Mouse (Mus musculus): ENCODE results near the gene Rnf40. TPM values are rescaled to one million over a fixed set of nuclear protein-coding genes. Genes with fewer than 3 reads are reported as not detected.

Gene Rnf40
- total and polyA plus RNA-seq, 3 experiments: 38.2 to 55.8 (median 50.3) TPM

DNA sequence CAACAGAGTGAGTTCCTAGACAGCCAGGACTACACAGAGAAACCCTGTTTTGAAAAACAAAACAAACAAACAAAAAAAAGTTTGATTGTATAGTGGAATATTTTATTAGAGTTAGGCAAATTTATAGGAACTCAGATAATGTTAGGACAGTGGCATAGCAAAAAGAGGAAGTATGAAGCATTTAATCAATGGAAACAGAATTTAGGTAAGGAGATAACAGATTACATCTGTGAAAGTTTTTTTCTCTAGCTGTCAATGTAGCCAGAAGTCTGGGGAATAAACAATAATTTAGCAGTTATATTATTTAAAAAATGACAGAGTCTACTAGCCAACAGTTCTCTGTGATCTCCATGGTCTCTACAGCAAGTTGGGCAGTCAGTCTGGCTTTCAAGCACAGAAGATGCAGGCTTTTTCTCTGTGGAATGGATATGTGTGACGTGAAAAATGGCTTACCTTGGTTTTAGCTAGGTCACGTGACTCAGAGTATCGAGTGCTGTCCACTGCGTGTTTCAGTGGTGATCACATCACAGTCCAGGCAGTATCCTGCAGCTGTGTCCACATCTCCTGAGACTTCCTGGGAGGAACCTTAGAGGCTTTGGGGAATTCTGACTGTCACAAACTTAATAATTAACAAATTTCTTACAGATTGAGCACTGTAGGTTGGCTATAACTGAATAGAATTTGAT, 60.1 kb downstream of the Rnf40 start:
- peaks cover 7% of the 10 kb centered on the region; the same call in 1 of the 2 replicates for H3K27me3 ChIP-seq (ENCODE audit: insufficient read depth, low read length)
- ATAC-seq (ENCODE audit: extremely low read depth, insufficient number of reproducible peaks, low FRiP score, poor library complexity, severe bottlenecking) (no peak), DNase-seq (ENCODE audit: low spot score) (no peak)
- no peak for TF ChIP-seq GATA1 (IDR thresholded peaks at IDR 0.05; ENCODE audit: borderline replicate concordance, low read length)
- no peak for TF ChIP-seq CTCF (IDR thresholded peaks at IDR 0.05; ENCODE audit: low read depth, low read length)
- no peak for TF ChIP-seq POLR2AphosphoS5 (IDR thresholded peaks at IDR 0.05; ENCODE audit: insufficient replicate concordance, low read depth, low read length)
- no peak for TF ChIP-seq GATA2 (IDR thresholded peaks at IDR 0.05; ENCODE audit: borderline replicate concordance, low read depth, low read length)
- TF ChIP-seq TAL1 (conservative IDR thresholded peaks at IDR 0.05; ENCODE audit: low read depth, low read length): no peak
- peak overlapping the region; percentile 28; the same call in 1 of the 2 replicates for H3K4me3 ChIP-seq (ENCODE audit: low read depth, low read length)
- no peaks in the 10 kb centered on the region for H3K9me3 ChIP-seq (replicated peaks)
- H3K4me1 ChIP-seq (ENCODE audit: insufficient read depth, low read depth, low read length): peaks cover 25% of the 10 kb centered on the region
- no peaks in the 10 kb centered on the region for H3K36me3 ChIP-seq (replicated peaks)

DNA sequence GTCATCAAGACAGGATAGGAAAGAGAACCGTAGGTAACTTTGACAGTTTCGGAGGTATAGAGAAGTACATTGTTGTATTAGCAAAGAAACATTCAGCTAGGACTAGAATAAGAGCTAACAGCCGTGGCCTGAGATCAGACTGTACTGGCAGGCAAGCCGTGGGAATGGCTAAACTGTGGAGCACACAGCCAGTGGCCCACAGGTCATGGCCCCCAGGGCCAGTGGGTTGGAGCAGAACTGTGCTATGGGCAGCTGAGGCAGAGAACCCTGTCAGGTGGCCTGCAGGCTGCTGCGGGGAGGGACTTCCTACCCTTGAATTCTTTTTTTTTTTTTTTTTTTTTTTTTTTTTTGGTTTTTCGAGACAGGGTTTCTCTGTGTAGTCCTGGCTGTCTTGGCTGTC, 60.6 kb downstream of the Rnf40 start:
- peaks cover 25% of the 10 kb centered on the region for H3K4me1 ChIP-seq (ENCODE audit: insufficient read depth, low read depth, low read length)
- H3K36me3 ChIP-seq (replicated peaks): no peaks in the 10 kb centered on the region
- TF ChIP-seq GATA2 (IDR thresholded peaks at IDR 0.05; ENCODE audit: borderline replicate concordance, low read depth, low read length) (no peak), POLR2AphosphoS5 (IDR thresholded peaks at IDR 0.05; ENCODE audit: insufficient replicate concordance, low read depth, low read length) (no peak), GATA1 (IDR thresholded peaks at IDR 0.05; ENCODE audit: borderline replicate concordance, low read length) (no peak), TAL1 (conservative IDR thresholded peaks at IDR 0.05; ENCODE audit: low read depth, low read length) (no peak), CTCF (IDR thresholded peaks at IDR 0.05; ENCODE audit: low read depth, low read length) (no peak)
- H3K9me3 ChIP-seq (replicated peaks): no peaks in the 10 kb centered on the region
- peaks cover 7% of the 10 kb centered on the region; the same call in 1 of the 2 replicates for H3K27me3 ChIP-seq (ENCODE audit: insufficient read depth, low read length)
- no peak for ATAC-seq (ENCODE audit: extremely low read depth, insufficient number of reproducible peaks, low FRiP score, poor library complexity, severe bottlenecking)
- H3K4me3 ChIP-seq (ENCODE audit: low read depth, low read length): peak overlapping the region; percentile 65; the same call in 1 of the 2 replicates
- DNase-seq (ENCODE audit: low spot score): no peak

GRCm38 (mm10) chr7:127651624-127652023, 63.1 kb downstream of the Rnf40 start:
- no peak for ATAC-seq (ENCODE audit: extremely low read depth, insufficient number of reproducible peaks, low FRiP score, poor library complexity, severe bottlenecking)
- H3K36me3 ChIP-seq (replicated peaks): no peaks in the 10 kb centered on the region

DNA sequence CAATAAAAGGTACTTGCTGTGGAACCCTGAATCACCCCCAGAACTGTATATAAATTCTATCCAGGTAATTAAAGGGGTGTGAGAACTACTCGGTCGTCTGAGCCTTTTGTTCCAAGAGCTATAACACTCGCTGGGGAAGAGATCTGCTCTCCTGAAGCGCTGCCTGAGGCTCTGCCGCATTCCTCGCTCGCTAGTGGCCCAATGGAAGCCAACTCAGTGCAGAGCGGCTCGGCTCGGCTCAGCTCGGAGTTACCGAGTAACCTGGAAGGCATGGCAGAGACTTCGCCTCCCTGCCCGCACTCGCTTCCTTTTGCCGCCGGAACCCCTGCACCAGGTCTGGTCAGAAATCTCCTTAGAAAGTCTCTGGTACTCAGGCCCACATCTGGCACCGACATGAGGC, 63.5 kb downstream of the Rnf40 start:
- TF ChIP-seq TAL1 (conservative IDR thresholded peaks at IDR 0.05; ENCODE audit: low read depth, low read length) (no peak), GATA1 (IDR thresholded peaks at IDR 0.05; ENCODE audit: borderline replicate concordance, low read length) (no peak), POLR2AphosphoS5 (IDR thresholded peaks at IDR 0.05; ENCODE audit: insufficient replicate concordance, low read depth, low read length) (no peak), GATA2 (IDR thresholded peaks at IDR 0.05; ENCODE audit: borderline replicate concordance, low read depth, low read length) (no peak), CTCF (IDR thresholded peaks at IDR 0.05; ENCODE audit: low read depth, low read length) (no peak)
- Histone ChIP-seq H3K4me3 (ENCODE audit: low read depth, low read length) (no peak overlapping the region), H3K4me1 (ENCODE audit: insufficient read depth, low read depth, low read length) (peaks cover 22% of the 10 kb centered on the region), H3K36me3 (replicated peaks) (no peaks in the 10 kb centered on the region), H3K9me3 (replicated peaks) (peaks cover 2% of the 10 kb centered on the region; the same call in 1 of the 2 replicates), H3K27me3 (ENCODE audit: insufficient read depth, low read length) (peaks cover 9% of the 10 kb centered on the region; the same call in 1 of the 2 replicates)
- ATAC-seq (ENCODE audit: extremely low read depth, insufficient number of reproducible peaks, low FRiP score, poor library complexity, severe bottlenecking) (no peak), DNase-seq (ENCODE audit: low spot score) (no peak)

More at GRCm38 (mm10) chr7:127651624-127652023, 63.1 kb downstream of the Rnf40 start:
- H3K27me3 ChIP-seq (ENCODE audit: insufficient read depth, low read length): peaks cover 9% of the 10 kb centered on the region; the same call in 1 of the 2 replicates
- peaks cover 2% of the 10 kb centered on the region; the same call in 1 of the 2 replicates for H3K9me3 ChIP-seq (replicated peaks)
- no peak overlapping the region for H3K4me3 ChIP-seq (ENCODE audit: low read depth, low read length)
- H3K4me1 ChIP-seq (ENCODE audit: insufficient read depth, low read depth, low read length): peaks cover 22% of the 10 kb centered on the region
- no peak for DNase-seq (ENCODE audit: low spot score)
- TF ChIP-seq CTCF (IDR thresholded peaks at IDR 0.05; ENCODE audit: low read depth, low read length): no peak
- TF ChIP-seq GATA1 (IDR thresholded peaks at IDR 0.05; ENCODE audit: borderline replicate concordance, low read length): no peak
- no peak for TF ChIP-seq GATA2 (IDR thresholded peaks at IDR 0.05; ENCODE audit: borderline replicate concordance, low read depth, low read length)
- no peak for TF ChIP-seq TAL1 (conservative IDR thresholded peaks at IDR 0.05; ENCODE audit: low read depth, low read length)
- TF ChIP-seq POLR2AphosphoS5 (IDR thresholded peaks at IDR 0.05; ENCODE audit: insufficient replicate concordance, low read depth, low read length): no peak

GRCm38 (mm10) chr7:127654318-127654717, 65.8 kb downstream of the Rnf40 start:
- DNase-seq (ENCODE audit: low spot score): no peak
- Histone ChIP-seq H3K36me3 (replicated peaks) (no peaks in the 10 kb centered on the region), H3K9me3 (replicated peaks) (peaks cover 2% of the 10 kb centered on the region; the same call in 1 of the 2 replicates), H3K27me3 (ENCODE audit: insufficient read depth, low read length) (peaks cover 9% of the 10 kb centered on the region; the same call in 1 of the 2 replicates), H3K4me1 (ENCODE audit: insufficient read depth, low read depth, low read length) (peaks cover 12% of the 10 kb centered on the region), H3K4me3 (ENCODE audit: low read depth, low read length) (no peak overlapping the region)
- no peak for TF ChIP-seq GATA1 (IDR thresholded peaks at IDR 0.05; ENCODE audit: borderline replicate concordance, low read length)
- ATAC-seq (ENCODE audit: extremely low read depth, insufficient number of reproducible peaks, low FRiP score, poor library complexity, severe bottlenecking): no peak

Other genes starting within 250 kb of the Rnf40 start
Only the 20 nearest of the 25 such genes appear.
- gene 9130019O22Rik, start 201.6 kb upstream of the Rnf40 start, total RNA-seq (2014; fragmentation: Nextera tagmentation): 4.5 and 5.0 TPM in 2 replicates
- gene 9130019O22Rik, start 201.6 kb upstream of the Rnf40 start, total RNA-seq (2017): 10.2 and 11.2 TPM in 2 replicates
- gene 9130019O22Rik, start 201.6 kb upstream of the Rnf40 start, polyA plus RNA-seq (2012): 1.2 TPM in 2 replicates
- 2.2 and 4.2 TPM in 2 replicates for gene E430018J23Rik, start 195.1 kb upstream of the Rnf40 start, total RNA-seq (2014; fragmentation: Nextera tagmentation)
- gene E430018J23Rik, start 195.1 kb upstream of the Rnf40 start, total RNA-seq (2017): 7.2 and 7.7 TPM in 2 replicates
- 6.6 and 7.3 TPM in 2 replicates for gene E430018J23Rik, start 195.1 kb upstream of the Rnf40 start, polyA plus RNA-seq (2012)
- gene Zfp764, start 181.9 kb upstream of the Rnf40 start, total RNA-seq (2014; fragmentation: Nextera tagmentation): 2.7 and 4.4 TPM in 2 replicates
- 4.9 and 5.6 TPM in 2 replicates for gene Zfp764, start 181.9 kb upstream of the Rnf40 start, total RNA-seq (2017)
- 0.55 and 0.57 TPM in 2 replicates for gene Zfp764, start 181.9 kb upstream of the Rnf40 start, polyA plus RNA-seq (2012)
- 24.0 and 26.6 TPM in 2 replicates for gene Zfp688, start 166.7 kb upstream of the Rnf40 start, total RNA-seq (2014; fragmentation: Nextera tagmentation)
- gene Zfp688, start 166.7 kb upstream of the Rnf40 start, total RNA-seq (2017): 11.4 and 15.9 TPM in 2 replicates
- gene Zfp688, start 166.7 kb upstream of the Rnf40 start, polyA plus RNA-seq (2012): 15.7 and 18.2 TPM in 2 replicates
- 6.1 and 7.1 TPM in 2 replicates for gene Zfp689, start 139.6 kb upstream of the Rnf40 start, total RNA-seq (2014; fragmentation: Nextera tagmentation)
- 2.0 and 2.4 TPM in 2 replicates for gene Zfp689, start 139.6 kb upstream of the Rnf40 start, total RNA-seq (2017)
- gene Zfp689, start 139.6 kb upstream of the Rnf40 start, polyA plus RNA-seq (2012): 12.7 and 16.7 TPM in 2 replicates
- 115 and 137 TPM in 2 replicates for gene Prr14, start 129.2 kb upstream of the Rnf40 start, total RNA-seq (2014; fragmentation: Nextera tagmentation)
- 19.3 and 27.6 TPM in 2 replicates for gene Prr14, start 129.2 kb upstream of the Rnf40 start, total RNA-seq (2017)
- 54.2 and 63.5 TPM in 2 replicates for gene Prr14, start 129.2 kb upstream of the Rnf40 start, polyA plus RNA-seq (2012)
- gene Fbrs, start 109.6 kb upstream of the Rnf40 start, total RNA-seq (2014; fragmentation: Nextera tagmentation): 289 and 345 TPM in 2 replicates
- gene Fbrs, start 109.6 kb upstream of the Rnf40 start, total RNA-seq (2017): 13.5 and 16.3 TPM in 2 replicates
- 457 and 458 TPM in 2 replicates for gene Fbrs, start 109.6 kb upstream of the Rnf40 start, polyA plus RNA-seq (2012)
- 79.0 and 107 TPM in 2 replicates for gene Srcap, start 76.8 kb upstream of the Rnf40 start, total RNA-seq (2014; fragmentation: Nextera tagmentation)
- gene Srcap, start 76.8 kb upstream of the Rnf40 start, total RNA-seq (2017): 14.4 and 14.8 TPM in 2 replicates
- gene Srcap, start 76.8 kb upstream of the Rnf40 start, polyA plus RNA-seq (2012): 35.7 and 48.5 TPM in 2 replicates
- 70.0 and 72.9 TPM in 2 replicates for gene Gm42715, start 69.2 kb upstream of the Rnf40 start, total RNA-seq (2014; fragmentation: Nextera tagmentation)
- 4.5 and 5.0 TPM in 2 replicates for gene Gm42715, start 69.2 kb upstream of the Rnf40 start, total RNA-seq (2017)
- gene Gm42715, start 69.2 kb upstream of the Rnf40 start, polyA plus RNA-seq (2012): 23.1 and 24.8 TPM in 2 replicates
- gene Tmem265, start 27.4 kb upstream of the Rnf40 start, total RNA-seq (2014; fragmentation: Nextera tagmentation): not detected in 2 replicates
- gene Tmem265, start 27.4 kb upstream of the Rnf40 start, total RNA-seq (2017): 0.87 and 3.2 TPM in 2 replicates
- 1.5 and 2.5 TPM in 2 replicates for gene Tmem265, start 27.4 kb upstream of the Rnf40 start, polyA plus RNA-seq (2012)
- gene Phkg2, start 15.4 kb upstream of the Rnf40 start, total RNA-seq (2014; fragmentation: Nextera tagmentation): 68.9 and 87.3 TPM in 2 replicates
- gene Phkg2, start 15.4 kb upstream of the Rnf40 start, total RNA-seq (2017): 42.3 and 47.8 TPM in 2 replicates
- 37.5 and 50.8 TPM in 2 replicates for gene Phkg2, start 15.4 kb upstream of the Rnf40 start, polyA plus RNA-seq (2012)
- 3.2 and 9.3 TPM in 2 replicates for gene Ccdc189, start 172 bp upstream of the Rnf40 start, total RNA-seq (2014; fragmentation: Nextera tagmentation)
- 4.0 and 5.6 TPM in 2 replicates for gene Ccdc189, start 172 bp upstream of the Rnf40 start, total RNA-seq (2017)
- gene Ccdc189, start 172 bp upstream of the Rnf40 start, polyA plus RNA-seq (2012): 2.5 and 3.9 TPM in 2 replicates
- gene Zfp629, start 27.0 kb downstream of the Rnf40 start, total RNA-seq (2014; fragmentation: Nextera tagmentation): 11.3 and 11.8 TPM in 2 replicates
- 8.7 and 9.0 TPM in 2 replicates for gene Zfp629, start 27.0 kb downstream of the Rnf40 start, total RNA-seq (2017)
- gene Zfp629, start 27.0 kb downstream of the Rnf40 start, polyA plus RNA-seq (2012): 23.2 and 24.3 TPM in 2 replicates
- gene Bcl7c, start 120.2 kb downstream of the Rnf40 start, total RNA-seq (2014; fragmentation: Nextera tagmentation): 18.1 and 38.7 TPM in 2 replicates
- 28.2 and 36.8 TPM in 2 replicates for gene Bcl7c, start 120.2 kb downstream of the Rnf40 start, total RNA-seq (2017)
- gene Bcl7c, start 120.2 kb downstream of the Rnf40 start, polyA plus RNA-seq (2012): 330 and 397 TPM in 2 replicates
- 5.3 and 9.6 TPM in 2 replicates for gene Ctf1, start 124.0 kb downstream of the Rnf40 start, total RNA-seq (2014; fragmentation: Nextera tagmentation)
- 0.41 and 2.3 TPM in 2 replicates for gene Ctf1, start 124.0 kb downstream of the Rnf40 start, total RNA-seq (2017)
- gene Ctf1, start 124.0 kb downstream of the Rnf40 start, polyA plus RNA-seq (2012): 1.7 and 2.2 TPM in 2 replicates
- gene Ctf2, start 143.4 kb downstream of the Rnf40 start, total RNA-seq (2014; fragmentation: Nextera tagmentation): not detected in 2 replicates
- gene Ctf2, start 143.4 kb downstream of the Rnf40 start, total RNA-seq (2017): 0.16 TPM in 1 of 2 replicates, not detected in the other
- gene Ctf2, start 143.4 kb downstream of the Rnf40 start, polyA plus RNA-seq (2012): not detected in 2 replicates
- gene Fbxl19, start 155.8 kb downstream of the Rnf40 start, total RNA-seq (2014; fragmentation: Nextera tagmentation): 6.4 and 6.9 TPM in 2 replicates
- gene Fbxl19, start 155.8 kb downstream of the Rnf40 start, total RNA-seq (2017): 15.1 and 18.8 TPM in 2 replicates
- gene Fbxl19, start 155.8 kb downstream of the Rnf40 start, polyA plus RNA-seq (2012): 54.4 and 58.5 TPM in 2 replicates
- gene Orai3, start 181.0 kb downstream of the Rnf40 start, total RNA-seq (2014; fragmentation: Nextera tagmentation): 27.4 and 27.7 TPM in 2 replicates
- gene Orai3, start 181.0 kb downstream of the Rnf40 start, total RNA-seq (2017): 47.1 and 53.8 TPM in 2 replicates
- 30.2 and 43.1 TPM in 2 replicates for gene Orai3, start 181.0 kb downstream of the Rnf40 start, polyA plus RNA-seq (2012)
- gene Setd1a, start 187.9 kb downstream of the Rnf40 start, total RNA-seq (2014; fragmentation: Nextera tagmentation): 104 and 115 TPM in 2 replicates
- gene Setd1a, start 187.9 kb downstream of the Rnf40 start, total RNA-seq (2017): 9.1 and 10.0 TPM in 2 replicates
- 103 and 118 TPM in 2 replicates for gene Setd1a, start 187.9 kb downstream of the Rnf40 start, polyA plus RNA-seq (2012)
- gene Gm49388, start 196.8 kb downstream of the Rnf40 start, total RNA-seq (2014; fragmentation: Nextera tagmentation): 4.7 and 8.4 TPM in 2 replicates
- 0.23 TPM in 1 of 2 replicates, not detected in the other for gene Gm49388, start 196.8 kb downstream of the Rnf40 start, total RNA-seq (2017)
- 0.12 and 1.1 TPM in 2 replicates for gene Gm49388, start 196.8 kb downstream of the Rnf40 start, polyA plus RNA-seq (2012)